Mouse (Mus musculus) mesoderm, embryonic 11.5 days (tissue): Measurements from ENCODE around the gene Lenep.
"Not testable (repeated sequence)": the region's sequence is repeated elsewhere in the genome, so short reads cannot be mapped to it uniquely, and the experiment has no call there.

Experiments
- DNase-seq: peaks from one replicate; pipeline ENCODE4 v3.0.0-alpha.2; 2012; ENCODE audit warnings: low read depth, low spot score

Lenep gene

DNA sequence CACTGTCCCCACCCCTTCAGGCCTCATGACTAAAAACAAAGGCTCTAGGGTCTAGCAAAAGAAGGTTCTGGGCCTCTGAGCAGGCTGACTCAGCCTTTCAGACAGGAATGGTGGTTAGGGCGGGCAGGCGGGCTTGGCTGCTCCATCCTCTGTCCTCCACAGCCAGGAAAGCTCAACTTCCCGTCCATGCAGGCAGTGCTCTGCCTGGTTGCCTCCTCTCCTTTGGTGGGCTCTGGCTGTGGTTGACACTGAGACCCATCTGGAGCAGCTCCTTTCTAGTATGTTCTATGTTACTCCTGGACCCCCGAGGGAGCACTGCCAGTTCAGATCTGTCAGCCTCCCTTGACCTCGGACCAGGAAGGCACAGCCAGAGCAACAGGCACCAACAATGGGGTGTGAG is at the start of gene Lenep:
Gene Lenep (minus strand): TSS at position 101 of the 400 bp plus-strand sequence.
- no peak for DNase-seq

DNA sequence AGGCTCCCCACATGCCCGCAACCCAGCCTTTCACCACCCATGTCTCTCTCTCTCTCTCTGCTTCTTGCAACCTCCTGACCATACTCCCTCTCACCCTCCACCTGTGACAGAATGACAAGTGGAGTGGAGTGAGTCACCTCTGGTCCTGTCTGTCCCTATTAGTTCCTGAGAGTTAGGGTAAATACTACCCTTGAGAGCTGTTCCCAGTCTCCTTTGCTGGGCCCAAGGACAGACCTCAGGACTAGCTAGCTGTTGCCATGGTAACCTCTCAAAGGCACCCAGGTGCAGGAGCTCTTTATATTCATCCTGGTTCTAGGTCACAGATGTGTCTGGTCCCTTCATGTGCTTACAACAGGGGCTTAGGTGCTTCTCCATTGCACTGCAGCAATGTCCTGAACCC is 49.3 kb upstream of the Lenep start:
- DNase-seq = no peak

DNA sequence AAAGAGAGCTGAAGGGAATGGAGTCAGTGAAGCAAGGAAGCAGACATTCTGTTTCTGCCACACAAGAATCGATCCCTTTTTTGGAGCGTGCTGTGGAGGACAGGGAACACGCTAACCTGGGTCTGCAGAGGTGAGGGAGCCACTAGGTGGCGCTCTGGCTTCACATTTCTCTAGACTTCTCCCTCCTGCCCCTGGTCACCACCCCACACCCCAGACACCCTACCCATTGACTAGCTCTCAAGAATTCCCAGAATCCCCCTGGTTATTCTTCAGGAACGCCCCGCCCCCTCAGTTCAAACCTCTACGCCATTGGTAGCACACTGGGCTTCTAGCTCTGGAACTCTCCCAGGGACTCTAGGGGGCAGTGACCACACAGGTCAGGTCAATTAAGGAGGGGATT is 46.9 kb upstream of the Lenep start:
- peak; percentile 78 for DNase-seq

DNA sequence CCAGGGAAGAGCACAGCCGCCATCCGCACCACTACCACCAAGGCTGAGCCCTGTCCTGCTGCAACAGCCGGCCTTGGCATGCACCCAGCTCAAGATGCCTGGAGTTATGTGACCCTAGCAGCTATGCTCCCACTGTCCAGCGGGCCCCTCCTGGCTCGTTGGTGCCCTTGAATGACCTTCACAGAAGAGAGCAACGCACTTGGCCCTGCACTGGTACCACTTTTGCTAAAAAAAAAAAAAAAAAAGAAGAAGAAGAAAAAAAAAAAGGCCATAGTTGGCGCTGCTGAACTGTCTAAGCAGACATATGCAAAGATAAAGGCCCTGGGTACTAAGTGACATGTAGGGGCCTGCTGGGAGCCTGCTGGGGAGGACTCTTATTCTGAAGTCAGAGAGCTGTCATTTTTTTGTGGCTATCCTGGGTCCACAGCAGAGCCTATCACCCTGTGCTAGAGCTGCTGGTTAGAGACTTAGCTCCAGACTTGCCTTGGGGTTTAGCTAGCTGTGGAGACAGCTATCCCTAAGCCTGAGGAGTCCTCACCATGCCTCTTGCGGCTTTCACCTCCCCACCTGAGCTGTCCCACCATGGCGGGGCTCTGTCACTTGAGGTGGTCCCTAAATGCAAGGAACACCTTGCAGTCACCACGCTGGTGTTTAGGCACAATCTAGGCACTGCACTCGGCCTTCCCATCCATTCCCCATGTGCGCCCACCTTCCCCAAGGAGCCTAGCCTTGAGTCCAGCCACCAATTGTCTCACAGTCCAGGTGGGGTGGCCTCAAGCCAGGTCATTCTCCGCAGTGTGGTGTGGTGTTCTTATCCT is 46.3 kb upstream of the Lenep start:
- no peak for DNase-seq

DNA sequence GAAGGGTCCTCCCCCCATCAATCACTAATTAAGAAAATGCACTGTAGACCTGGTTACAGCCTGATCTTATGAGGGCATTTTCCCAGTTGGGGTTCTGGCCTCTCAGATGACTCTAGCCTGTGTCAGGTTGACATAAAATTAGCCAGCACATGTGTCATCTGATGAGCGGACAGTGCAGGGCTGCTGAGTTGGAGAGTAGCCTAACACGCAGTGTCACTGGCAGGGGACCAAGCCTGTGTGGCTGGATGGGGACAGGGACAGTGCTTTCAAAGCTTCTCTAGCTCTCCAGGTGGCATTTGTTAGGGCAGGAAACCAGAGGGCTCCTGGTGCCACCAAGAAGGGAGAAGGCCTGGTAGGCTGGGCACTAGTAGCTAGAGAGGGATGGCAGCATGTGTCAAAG is 38.1 kb upstream of the Lenep start:
- DNase-seq = no peak

DNA sequence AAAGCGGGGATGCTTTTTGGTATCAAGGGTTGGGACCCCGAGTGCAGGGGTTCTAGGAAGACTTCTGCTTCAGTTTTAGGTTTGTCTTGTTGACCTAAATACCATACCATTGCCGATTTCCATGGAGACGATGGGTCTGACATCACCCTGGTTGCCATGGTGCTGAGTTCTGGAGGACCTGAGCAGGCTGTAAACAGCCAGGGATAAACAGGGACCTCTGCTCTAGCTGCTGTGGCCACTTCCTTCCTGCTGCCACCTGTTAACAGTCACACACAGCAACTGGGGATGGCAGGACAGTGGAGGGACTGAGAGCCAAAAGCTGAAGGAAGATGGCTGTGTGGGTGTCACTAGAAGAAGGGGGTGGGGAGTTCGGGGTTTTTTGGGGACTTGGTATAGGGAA is 34.7 kb upstream of the Lenep start:
- peak; percentile 47 for DNase-seq

DNA sequence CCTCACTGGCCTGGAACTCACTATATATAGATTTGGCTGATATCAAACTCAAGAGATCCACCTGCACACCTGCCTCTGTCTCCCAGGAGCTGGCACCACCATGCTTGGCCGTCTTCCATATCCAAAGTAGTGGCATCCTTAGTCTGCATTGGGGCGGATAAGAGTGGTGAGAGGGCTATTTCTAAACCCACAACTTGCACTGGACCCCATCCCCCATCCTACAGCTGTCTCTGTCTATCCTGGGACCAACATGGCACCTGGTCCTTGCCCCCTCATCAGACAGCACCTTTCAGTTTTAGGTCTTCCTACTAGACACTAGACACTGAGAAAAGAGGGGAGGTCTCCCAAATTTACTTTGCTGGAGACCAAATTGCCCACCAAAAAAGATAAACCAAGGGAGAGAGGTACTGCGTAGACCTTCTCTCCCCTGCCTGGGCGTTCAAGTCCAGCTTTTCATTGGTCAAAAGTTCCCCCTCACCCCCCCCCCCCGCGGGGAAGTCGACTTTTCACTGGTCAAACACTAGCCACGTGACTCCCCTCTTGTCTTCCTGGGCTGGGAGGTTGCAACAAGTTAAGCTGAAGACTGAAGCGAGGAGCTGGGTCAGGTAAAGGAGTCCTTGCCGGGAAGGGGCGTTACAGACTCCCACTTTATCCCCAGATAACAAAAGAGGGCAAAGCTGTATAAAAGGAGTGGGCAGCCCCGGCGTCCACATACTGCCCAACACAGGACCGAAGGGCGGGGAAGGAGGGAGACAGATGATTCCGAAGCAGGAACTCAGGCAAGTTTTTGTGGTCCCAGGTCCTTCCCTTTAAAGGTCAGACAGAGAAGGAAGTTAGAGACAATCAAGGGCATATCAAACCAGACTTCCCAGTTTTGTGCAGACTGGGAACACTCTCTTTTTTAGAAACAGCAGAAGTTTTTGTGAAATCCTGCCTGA is 33.9 kb upstream of the Lenep start, which contains the start of gene Pbxip1:
Gene Pbxip1 (plus strand): TSS at position 531 of the 938 bp plus-strand sequence.
- peak; percentile 86 for DNase-seq

DNA sequence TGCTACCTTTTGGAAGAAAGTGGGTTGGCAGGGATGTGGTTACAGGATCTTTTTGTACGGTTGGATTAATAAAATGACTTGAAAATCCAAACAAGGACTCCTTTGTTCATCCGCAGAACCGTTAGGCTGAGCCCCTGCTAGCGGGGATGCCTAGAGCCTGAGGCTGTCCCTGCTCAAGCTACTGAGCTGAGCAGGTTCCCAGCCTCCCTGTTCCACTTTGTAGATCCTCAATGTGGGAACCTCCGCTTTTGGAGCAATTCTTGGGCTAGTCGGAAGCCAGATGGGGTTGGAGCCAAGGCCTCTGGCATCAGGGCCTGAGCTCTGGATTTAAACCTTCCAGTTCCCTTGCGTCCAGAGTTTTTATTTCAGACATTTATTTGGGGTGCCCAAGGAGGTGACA is 32.4 kb upstream of the Lenep start:
- DNase-seq = no peak

DNA sequence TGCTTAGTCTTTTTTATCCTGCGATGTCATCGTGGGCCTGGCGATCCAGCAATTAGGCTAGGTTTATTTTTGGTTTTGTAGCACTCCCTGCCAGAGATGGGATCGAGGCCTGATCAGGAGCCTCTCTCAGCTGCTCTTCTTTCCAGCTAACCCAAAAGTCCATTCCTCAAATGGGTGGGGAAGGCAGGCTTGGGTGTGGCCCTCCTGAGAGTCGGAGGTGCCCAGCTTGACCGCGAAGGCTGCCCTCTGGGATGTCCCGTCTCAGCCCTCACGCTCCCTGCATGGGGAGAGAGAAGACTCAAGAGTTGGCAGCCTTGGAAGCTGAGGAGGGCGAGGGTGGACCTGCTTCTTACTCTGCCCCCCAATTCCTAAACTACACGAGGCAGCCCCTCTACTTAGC is 31.9 kb upstream of the Lenep start:
- no peak for DNase-seq

DNA sequence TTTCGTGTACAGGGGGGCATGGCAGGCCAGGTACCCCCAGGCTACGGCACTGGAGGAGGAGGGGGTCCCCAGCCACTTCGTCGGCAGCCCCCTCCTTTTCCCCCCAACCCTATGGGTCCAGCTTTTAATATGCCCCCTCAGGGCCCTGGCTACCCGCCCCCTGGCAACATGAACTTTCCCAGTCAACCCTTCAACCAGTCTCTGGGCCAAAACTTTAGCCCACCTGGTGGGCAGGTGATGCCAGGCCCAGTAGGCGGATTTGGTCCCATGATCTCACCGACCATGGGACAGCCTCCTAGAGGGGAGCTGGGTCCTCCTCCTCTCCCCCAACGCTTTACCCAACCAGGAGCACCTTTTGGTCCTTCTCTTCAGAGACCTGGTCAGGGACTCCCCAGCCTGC is 30.0 kb upstream of the Lenep start:
- no peak for DNase-seq

DNA sequence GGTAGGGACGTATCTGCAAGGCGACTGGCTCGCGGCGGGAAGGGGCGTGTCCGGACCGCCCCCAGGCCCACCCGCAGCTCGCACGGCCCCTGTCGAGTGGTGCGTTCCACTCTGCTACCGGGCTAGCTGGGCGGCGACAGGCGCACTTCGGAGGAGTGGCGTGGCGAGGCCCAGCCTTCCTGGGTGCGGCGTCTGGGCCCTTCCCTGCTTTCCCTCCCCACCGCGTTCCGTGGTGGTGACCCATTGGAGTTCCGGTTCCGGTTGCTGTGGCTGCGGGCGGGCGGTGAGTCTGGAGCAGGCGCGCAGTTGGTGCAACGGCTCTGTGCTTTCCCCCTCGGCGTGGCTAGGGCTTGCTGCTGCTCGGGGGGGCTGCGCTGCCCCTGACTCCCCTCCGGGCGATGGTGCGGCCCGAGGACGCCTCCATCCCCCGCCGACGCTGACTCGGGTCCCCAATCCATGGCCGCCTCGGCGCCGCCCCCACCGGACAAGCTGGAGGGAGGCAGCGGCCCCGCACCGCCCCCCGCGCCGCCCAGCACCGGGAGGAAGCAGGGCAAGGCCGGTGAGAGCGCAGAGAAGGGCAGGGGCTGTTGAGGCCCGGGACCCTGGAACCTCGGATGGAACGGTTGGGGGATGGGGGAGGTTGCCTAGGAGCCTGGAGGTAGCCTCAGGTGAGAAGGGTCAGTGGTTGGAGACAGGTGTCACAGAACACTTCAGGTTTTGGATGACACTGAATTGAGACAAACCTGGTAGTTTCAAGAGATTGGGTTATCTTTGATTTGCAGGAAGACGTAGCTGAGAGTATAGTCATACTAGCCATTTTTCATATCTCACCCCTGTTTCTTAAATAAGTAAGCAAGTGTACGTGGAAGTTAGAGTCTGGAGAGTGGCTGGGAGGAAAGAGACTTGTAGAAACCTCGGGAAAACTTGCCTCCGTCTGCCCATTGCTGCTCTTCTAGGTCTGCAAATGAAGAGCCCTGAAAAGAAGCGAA is 27.9 kb upstream of the Lenep start, which contains the start of gene Pygo2:
Gene Pygo2 (plus strand): TSS at position 44 of the 989 bp plus-strand sequence.
- peak; percentile 95 for DNase-seq

DNA sequence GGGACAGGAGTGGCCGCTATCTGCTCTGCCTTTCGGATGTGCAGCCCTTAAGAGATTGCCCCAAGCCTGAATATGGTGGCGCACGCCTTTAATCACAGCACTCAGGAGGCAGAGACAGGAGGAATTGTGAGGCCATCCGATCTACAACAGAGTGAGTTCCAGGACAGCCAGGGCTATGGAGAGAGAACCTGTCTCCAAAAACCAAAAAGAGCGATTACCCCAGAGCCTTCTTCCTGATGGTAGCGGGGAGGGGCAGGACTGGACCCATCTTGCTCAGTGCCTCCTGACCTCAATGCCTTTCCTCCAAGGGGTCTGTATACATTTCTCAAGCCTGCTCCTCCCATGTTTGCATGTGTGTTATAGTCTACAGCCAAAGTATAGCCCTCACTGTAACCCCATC is 26.4 kb upstream of the Lenep start:
- DNase-seq = not testable (repeated sequence)

DNA sequence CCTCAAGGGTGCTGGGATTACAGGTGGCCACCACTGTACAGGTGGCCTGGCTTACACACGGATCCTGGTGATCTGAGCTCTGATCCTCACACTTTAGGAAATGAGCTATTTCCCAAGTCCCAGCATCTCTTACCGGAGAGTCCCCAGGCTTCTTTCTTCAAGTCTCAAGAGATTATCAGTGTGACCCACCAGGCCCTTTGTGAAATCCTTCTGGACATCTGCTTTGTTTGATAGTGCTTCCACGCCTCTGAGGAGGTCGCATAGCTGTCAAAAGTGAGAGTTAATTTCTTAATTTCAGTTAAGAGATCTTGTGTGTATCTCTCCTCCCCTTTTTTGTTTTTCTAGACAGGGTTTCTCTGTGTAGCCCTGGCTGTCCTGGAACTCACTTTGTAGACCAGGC is 23.3 kb upstream of the Lenep start:
- no peak for DNase-seq

DNA sequence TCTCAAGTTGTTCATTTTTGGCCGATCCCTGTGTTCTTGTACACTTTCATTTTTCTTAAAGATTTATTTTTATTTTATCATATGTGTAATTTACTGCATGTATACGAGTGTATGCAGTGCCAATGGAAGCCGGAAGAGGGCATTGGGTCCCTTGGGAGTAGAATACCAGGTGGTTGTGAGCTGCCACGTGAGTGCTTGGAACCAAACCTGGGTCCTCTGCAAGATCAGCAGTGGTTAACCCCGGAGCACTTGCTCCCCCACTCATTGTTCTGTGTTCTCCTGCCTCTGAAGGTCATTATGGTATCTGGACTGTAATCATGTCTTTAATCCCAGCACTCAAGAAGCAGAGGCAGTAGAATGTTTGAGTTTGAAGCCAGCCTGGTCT is 22.5 kb upstream of the Lenep start:
- no peak for DNase-seq

DNA sequence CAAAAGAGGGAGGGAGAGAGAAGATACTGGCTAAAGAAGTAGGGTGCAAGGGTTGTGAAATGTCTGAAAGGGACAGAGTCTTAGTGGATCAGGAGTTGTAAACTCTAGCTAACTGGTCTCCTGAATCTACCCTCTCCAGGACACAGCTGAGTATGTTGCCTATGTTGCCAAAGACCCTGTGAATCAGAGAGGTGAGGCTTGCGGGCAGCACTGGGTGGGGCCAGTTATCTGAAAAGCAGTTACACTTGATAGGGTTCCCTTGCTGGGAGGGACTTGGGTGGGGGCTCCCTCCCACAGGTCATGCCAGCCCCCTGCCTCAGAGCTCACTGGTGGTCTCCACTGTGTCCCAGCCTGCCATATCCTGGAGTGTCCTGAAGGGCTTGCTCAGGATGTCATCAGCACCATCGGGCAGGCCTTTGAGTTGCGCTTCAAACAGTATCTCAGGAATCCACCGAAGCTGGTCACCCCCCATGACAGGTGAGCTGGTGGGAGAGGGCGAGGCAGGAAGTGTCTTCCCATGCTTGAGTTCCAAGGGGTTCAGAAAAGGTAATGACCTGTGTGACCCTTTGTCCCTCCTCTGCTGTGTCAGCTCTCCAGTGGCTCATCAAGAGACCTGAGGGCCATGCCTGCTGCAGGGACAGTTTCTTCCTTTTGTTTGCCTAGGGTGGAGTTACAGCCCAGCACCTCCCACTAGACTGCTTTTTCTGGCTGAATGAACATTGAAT is 22.0 kb upstream of the Lenep start:
- DNase-seq = no peak

DNA sequence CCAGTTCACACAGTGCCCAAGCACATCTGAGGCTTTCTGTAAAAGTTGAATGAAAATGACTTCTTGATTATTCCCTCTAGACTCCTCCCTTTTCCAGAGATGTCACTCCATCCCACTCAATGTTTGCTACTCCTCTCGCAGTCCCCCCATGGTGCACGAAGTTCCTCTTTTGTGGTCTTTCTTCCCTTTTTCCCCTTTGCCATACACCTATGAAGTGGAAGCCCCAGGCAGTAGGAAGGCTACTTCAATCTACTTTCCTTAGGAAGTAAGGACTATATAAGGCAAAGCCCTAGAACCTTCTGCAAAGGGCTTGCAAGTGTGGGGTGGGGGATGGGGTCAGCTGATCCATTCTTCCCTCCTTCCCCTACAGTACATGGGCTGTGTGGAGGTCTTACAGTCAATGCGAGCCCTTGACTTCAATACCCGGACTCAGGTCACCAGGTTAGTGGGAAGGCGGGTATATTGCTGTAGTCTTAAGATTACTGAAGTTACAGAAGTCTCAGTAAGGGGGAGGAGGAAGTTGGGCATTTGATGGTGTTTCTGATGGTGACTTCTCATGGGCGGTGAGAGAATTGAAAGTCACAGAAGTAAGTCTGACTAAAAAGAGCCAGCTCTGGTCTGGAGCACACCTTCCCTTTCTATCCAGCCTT is 20.1 kb upstream of the Lenep start:
- no peak for DNase-seq

DNA sequence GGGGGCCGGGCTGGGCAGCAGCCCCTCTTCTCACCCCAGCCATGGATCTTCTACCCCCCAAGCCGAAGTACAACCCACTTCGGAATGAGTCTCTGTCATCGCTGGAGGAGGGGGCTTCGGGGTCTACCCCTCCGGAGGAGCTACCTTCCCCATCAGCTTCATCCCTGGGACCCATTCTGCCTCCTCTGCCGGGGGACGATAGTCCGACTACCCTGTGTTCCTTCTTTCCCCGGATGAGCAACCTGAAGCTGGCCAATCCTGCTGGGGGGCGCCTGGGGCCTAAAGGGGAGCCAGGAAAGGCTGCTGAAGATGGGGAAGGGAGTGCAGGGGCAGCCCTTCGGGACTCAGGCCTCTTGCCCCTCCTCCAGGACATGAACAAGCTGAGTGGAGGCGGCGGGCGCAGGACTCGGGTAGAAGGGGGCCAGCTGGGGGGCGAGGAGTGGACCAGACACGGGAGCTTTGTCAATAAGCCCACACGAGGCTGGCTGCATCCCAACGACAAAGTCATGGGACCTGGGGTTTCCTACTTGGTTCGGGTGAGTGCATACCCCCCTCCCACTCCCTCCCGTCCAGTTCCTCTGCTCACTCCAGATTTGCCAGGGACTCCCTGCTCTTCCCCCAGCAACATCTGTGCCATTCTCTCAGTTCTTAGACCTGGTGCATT is 19.3 kb upstream of the Lenep start:
- DNase-seq = no peak

DNA sequence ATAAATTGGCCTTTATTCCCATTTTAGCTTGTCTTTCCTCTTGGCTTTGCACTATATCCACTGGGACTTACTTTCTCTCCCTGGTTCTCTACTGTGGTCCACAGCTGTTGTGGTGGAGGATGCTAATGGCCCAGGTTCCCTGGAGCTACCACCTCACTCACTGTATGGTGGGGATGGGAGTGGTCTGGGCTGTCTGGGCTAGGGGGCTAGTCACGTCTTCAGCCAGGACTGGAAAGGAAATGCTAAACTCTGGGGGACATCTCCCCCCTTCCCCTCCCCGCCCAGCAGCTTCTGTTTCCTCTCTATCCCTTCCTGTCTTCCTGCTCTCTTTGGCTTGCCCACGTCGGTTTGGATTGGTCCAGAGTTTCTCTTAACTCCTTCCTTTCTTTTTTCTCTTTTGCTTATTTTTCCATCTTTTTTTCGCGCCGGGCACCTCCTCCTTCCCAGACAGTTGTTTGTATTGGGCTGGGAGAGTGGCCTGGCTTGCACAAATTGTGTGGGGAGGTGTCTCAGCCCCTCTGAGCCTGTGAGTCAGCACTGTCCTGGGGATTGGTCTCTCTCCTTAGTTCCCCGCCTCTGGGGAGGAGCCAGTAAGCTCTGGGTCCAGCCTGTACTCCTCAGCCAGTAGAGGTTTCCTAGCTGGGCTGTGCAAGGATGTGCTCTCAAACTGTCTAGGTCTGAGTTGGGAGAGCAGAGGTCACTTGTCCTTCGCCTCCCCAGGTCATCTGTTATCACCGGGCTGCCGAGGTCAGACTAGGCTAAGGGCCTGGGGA is 18.6 kb upstream of the Lenep start:
- DNase-seq = peak; percentile 80

DNA sequence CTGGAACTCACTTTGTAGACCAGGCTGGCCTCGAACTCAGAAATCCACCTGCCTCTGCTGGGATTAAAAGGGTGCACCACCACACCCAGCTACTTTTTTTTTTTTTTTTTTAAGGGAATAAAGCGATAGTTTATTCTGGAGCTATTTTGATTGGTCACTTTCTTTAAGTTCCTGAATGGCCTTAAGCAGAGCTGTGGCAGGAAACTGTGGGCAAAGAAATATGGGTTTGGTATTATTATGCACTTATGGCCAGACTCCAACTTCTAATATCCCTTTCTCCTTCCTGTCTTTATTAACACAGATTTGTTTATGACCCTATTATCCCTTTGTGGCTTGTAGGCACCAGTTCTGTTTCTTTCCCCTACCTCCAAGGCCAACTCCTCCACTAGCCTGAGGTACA is 17.8 kb upstream of the Lenep start:
- no peak for DNase-seq
